Mouse (Mus musculus): ENCODE measurements around the gene Gsap. TPM values are rescaled to one million over a fixed set of nuclear protein-coding genes. Genes with fewer than 3 reads are reported as not detected.

The Gsap gene
- polyA plus RNA-seq, 1 experiment from 2014 or later, result 14.6 TPM

DNA sequence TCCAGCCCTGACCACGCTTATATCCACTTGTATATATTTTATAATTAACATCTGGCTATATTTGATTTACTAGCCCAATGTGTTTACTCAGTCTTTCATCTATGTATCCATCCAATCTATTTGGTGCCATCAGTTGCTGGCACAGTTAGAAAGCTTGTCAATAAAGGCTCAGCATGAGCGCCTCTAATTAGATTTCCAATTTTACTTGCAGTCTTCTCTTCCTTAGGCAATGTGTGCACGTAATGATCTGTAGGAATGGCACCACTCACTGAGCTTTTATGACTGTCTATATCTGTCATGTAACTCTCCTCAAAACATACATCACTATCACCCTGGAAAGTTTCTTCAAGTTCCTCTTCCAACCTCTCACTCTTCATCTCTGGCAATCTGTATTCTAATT is 29.3 kb upstream of the Gsap start:
- no peak overlapping the region for H3K4me3 ChIP-seq (ENCODE audit: low read length)
- H3K27ac ChIP-seq (ENCODE audit: low read depth, low read length), result no peak overlapping the region
- H3K4me2 ChIP-seq (ENCODE audit: low read length), result no peak overlapping the region
- WGBS, result 80% methylated on average over 3 of the region's 3 CpGs
- H3K36me3 ChIP-seq (ENCODE audit: control insufficient read depth, insufficient read depth, low read length), result no peaks in the 10 kb centered on the region
- no peaks in the 10 kb centered on the region for H3K4me1 ChIP-seq (ENCODE audit: control insufficient read depth, insufficient read depth, low read depth, low read length)
- no peaks in the 10 kb centered on the region for H3K27me3 ChIP-seq (replicated peaks; ENCODE audit: control insufficient read depth, insufficient read depth, low read length)
- H3K9ac ChIP-seq (ENCODE audit: low read depth, low read length), result no peak overlapping the region
- H3K9me3 ChIP-seq (ENCODE audit: control insufficient read depth, low read length), result peaks cover 7% of the 10 kb centered on the region
- ATAC-seq, result no peak

DNA sequence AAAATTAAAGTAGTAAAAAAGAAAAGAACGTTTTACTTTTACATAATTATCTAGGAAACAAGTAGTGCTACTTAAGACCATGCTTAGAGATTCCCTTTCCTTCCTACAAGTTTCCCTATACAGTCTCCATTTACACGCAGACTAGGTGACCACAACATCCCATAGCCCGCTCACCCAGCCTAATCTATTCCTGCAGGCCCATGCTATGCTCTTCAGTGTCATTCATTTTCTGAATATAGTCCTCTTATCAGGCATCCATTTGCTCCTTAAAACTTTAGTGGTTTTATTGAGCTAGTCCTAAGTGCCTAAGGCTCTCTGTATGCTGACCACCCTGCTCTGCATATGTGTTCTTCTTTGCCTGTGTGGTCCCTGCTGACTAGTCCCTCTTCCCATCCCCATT is 26.5 kb upstream of the Gsap start:
- Histone ChIP-seq H3K4me2 (ENCODE audit: low read length) (no peak overlapping the region), H3K9ac (ENCODE audit: low read depth, low read length) (no peak overlapping the region), H3K4me3 (ENCODE audit: low read length) (no peak overlapping the region), H3K9me3 (ENCODE audit: control insufficient read depth, low read length) (peaks cover 7% of the 10 kb centered on the region), H3K4me1 (ENCODE audit: control insufficient read depth, insufficient read depth, low read depth, low read length) (no peaks in the 10 kb centered on the region), H3K27me3 (replicated peaks; ENCODE audit: control insufficient read depth, insufficient read depth, low read length) (no peaks in the 10 kb centered on the region), H3K27ac (ENCODE audit: low read depth, low read length) (no peak overlapping the region), H3K36me3 (ENCODE audit: control insufficient read depth, insufficient read depth, low read length) (no peaks in the 10 kb centered on the region)
- 85% methylated on average over 3 of the region's 3 CpGs for WGBS
- ATAC-seq, result no peak

- 91% methylated on average over 1 of the region's 1 CpGs for WGBS
- H3K4me2 ChIP-seq (ENCODE audit: low read length), result no peak overlapping the region
- H3K4me3 ChIP-seq (ENCODE audit: low read length), result no peak overlapping the region
- H3K36me3 ChIP-seq (ENCODE audit: control insufficient read depth, insufficient read depth, low read length), result no peaks in the 10 kb centered on the region
- H3K9ac ChIP-seq (ENCODE audit: low read depth, low read length), result no peak overlapping the region
- H3K27me3 ChIP-seq (replicated peaks; ENCODE audit: control insufficient read depth, insufficient read depth, low read length), result no peaks in the 10 kb centered on the region
- ATAC-seq, result no peak
- no peaks in the 10 kb centered on the region for H3K4me1 ChIP-seq (ENCODE audit: control insufficient read depth, insufficient read depth, low read depth, low read length)
- peaks cover 7% of the 10 kb centered on the region for H3K9me3 ChIP-seq (ENCODE audit: control insufficient read depth, low read length)
- no peak overlapping the region for H3K27ac ChIP-seq (ENCODE audit: low read depth, low read length)
Measured at GRCm38 (mm10) chr5:21160781-21161180, 25.3 kb upstream of the Gsap start.

DNA sequence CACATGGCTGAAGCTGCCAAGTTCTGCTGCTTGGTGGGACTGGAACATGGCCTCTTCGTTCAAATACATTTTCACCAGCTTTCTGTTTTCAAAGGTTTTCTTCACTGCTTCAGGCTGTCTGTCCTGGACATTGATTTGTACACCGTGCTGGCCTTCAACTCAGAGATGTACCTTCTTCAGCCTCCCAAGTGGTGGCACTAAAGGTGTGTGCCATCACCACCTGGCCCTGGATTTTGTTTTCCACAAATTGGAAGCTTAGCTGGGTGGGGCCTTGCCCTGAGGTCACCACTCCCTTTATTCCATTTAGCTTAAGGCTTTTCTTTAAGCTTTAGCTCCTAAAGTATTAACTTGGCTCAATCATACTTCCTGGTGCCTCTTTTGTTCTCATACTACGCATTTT is 22.6 kb upstream of the Gsap start:
- Histone ChIP-seq H3K27ac (ENCODE audit: low read depth, low read length) (no peak overlapping the region), H3K4me1 (ENCODE audit: control insufficient read depth, insufficient read depth, low read depth, low read length) (no peaks in the 10 kb centered on the region), H3K27me3 (replicated peaks; ENCODE audit: control insufficient read depth, insufficient read depth, low read length) (no peaks in the 10 kb centered on the region), H3K4me2 (ENCODE audit: low read length) (no peak overlapping the region), H3K4me3 (ENCODE audit: low read length) (no peak overlapping the region), H3K36me3 (ENCODE audit: control insufficient read depth, insufficient read depth, low read length) (no peaks in the 10 kb centered on the region), H3K9me3 (ENCODE audit: control insufficient read depth, low read length) (no peaks in the 10 kb centered on the region), H3K9ac (ENCODE audit: low read depth, low read length) (no peak overlapping the region)
- 92% methylated on average over 3 of the region's 3 CpGs for WGBS
- no peak for ATAC-seq

- Histone ChIP-seq H3K4me3 (ENCODE audit: low read length) (no peak overlapping the region), H3K9ac (ENCODE audit: low read depth, low read length) (no peak overlapping the region), H3K4me1 (ENCODE audit: control insufficient read depth, insufficient read depth, low read depth, low read length) (peaks cover 33% of the 10 kb centered on the region), H3K36me3 (ENCODE audit: control insufficient read depth, insufficient read depth, low read length) (no peaks in the 10 kb centered on the region), H3K27me3 (replicated peaks; ENCODE audit: control insufficient read depth, insufficient read depth, low read length) (no peaks in the 10 kb centered on the region), H3K9me3 (ENCODE audit: control insufficient read depth, low read length) (no peaks in the 10 kb centered on the region), H3K4me2 (ENCODE audit: low read length) (no peak overlapping the region), H3K27ac (ENCODE audit: low read depth, low read length) (peak overlapping the region; percentile 75)
- peak; percentile 81 for ATAC-seq
- WGBS, result 28% methylated on average over 8 of the region's 8 CpGs
Measured at GRCm38 (mm10) chr5:21168689-21169345, 17.2 kb upstream of the Gsap start.

GRCm38 (mm10) chr5:21169346-21169745 is 16.7 kb upstream of the Gsap start:
- Histone ChIP-seq H3K4me2 (ENCODE audit: low read length) (no peak overlapping the region), H3K27me3 (replicated peaks; ENCODE audit: control insufficient read depth, insufficient read depth, low read length) (no peaks in the 10 kb centered on the region), H3K36me3 (ENCODE audit: control insufficient read depth, insufficient read depth, low read length) (no peaks in the 10 kb centered on the region), H3K4me3 (ENCODE audit: low read length) (no peak overlapping the region), H3K9ac (ENCODE audit: low read depth, low read length) (no peak overlapping the region), H3K4me1 (ENCODE audit: control insufficient read depth, insufficient read depth, low read depth, low read length) (peaks cover 33% of the 10 kb centered on the region), H3K27ac (ENCODE audit: low read depth, low read length) (peak overlapping the region; percentile 75), H3K9me3 (ENCODE audit: control insufficient read depth, low read length) (no peaks in the 10 kb centered on the region)
- no peak for ATAC-seq
- 29% methylated on average over 3 of the region's 3 CpGs for WGBS

DNA sequence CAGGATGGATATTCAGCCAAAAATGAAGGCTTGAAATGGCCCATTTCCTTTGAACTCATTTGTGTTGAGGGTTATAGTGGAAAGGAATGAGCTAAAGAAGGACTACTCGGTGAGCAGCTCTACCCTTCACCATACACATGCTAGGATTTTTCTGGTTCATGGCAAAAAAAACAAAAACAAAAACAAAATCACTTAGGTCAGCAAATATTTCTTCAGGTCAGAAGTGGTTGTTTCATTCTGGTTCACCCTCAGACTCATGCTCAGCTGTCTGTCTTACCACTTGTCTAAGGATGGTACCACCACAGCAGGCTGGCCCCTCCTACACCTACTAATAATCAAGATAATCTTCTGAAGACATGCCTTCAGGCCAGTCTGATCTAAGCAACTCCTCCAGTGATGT is 16.2 kb upstream of the Gsap start:
- 96% methylated on average over 1 of the region's 1 CpGs for WGBS
- peaks cover 33% of the 10 kb centered on the region for H3K4me1 ChIP-seq (ENCODE audit: control insufficient read depth, insufficient read depth, low read depth, low read length)
- H3K27ac ChIP-seq (ENCODE audit: low read depth, low read length), result peak overlapping the region; percentile 75
- no peak for ATAC-seq
- H3K27me3 ChIP-seq (replicated peaks; ENCODE audit: control insufficient read depth, insufficient read depth, low read length), result no peaks in the 10 kb centered on the region
- H3K4me3 ChIP-seq (ENCODE audit: low read length), result no peak overlapping the region
- H3K4me2 ChIP-seq (ENCODE audit: low read length), result no peak overlapping the region
- H3K9ac ChIP-seq (ENCODE audit: low read depth, low read length), result no peak overlapping the region
- H3K36me3 ChIP-seq (ENCODE audit: control insufficient read depth, insufficient read depth, low read length), result no peaks in the 10 kb centered on the region
- no peaks in the 10 kb centered on the region for H3K9me3 ChIP-seq (ENCODE audit: control insufficient read depth, low read length)

GRCm38 (mm10) chr5:21170440-21170839 is 15.6 kb upstream of the Gsap start:
- Histone ChIP-seq H3K36me3 (ENCODE audit: control insufficient read depth, insufficient read depth, low read length) (no peaks in the 10 kb centered on the region), H3K9me3 (ENCODE audit: control insufficient read depth, low read length) (no peaks in the 10 kb centered on the region), H3K4me3 (ENCODE audit: low read length) (no peak overlapping the region), H3K4me1 (ENCODE audit: control insufficient read depth, insufficient read depth, low read depth, low read length) (peaks cover 36% of the 10 kb centered on the region), H3K27ac (ENCODE audit: low read depth, low read length) (no peak overlapping the region), H3K27me3 (replicated peaks; ENCODE audit: control insufficient read depth, insufficient read depth, low read length) (no peaks in the 10 kb centered on the region), H3K4me2 (ENCODE audit: low read length) (no peak overlapping the region), H3K9ac (ENCODE audit: low read depth, low read length) (no peak overlapping the region)
- no peak for ATAC-seq
- WGBS, result 22% methylated on average over 4 of the region's 4 CpGs

DNA sequence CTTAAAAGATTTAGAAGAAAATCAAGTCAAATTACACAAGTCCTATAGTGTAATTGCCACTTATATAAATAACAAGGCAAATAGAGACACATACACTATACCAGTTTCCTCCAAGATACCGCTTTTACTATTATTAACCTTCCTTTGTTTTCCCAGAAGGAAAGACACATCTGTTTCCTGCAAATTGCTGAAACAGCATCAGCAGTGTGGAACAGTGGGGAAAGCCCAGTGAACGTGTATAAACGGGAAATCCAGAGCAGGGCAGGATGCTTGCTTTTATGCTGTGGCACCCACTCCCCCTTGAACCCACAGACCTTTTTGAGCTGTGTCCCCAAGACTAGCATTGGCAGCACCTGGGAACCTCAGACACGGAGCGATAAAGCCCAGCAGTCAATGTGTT is 15.2 kb upstream of the Gsap start:
- H3K27ac ChIP-seq (ENCODE audit: low read depth, low read length), result peak overlapping the region; percentile 66
- ATAC-seq, result peak; percentile 9; the same call in 1 of the 2 replicates
- 37% methylated on average over 5 of the region's 5 CpGs for WGBS

More for the DNA sequence above, 15.2 kb upstream of the Gsap start:
- no peak overlapping the region for H3K4me3 ChIP-seq (ENCODE audit: low read length)
- H3K9me3 ChIP-seq (ENCODE audit: control insufficient read depth, low read length), result no peaks in the 10 kb centered on the region
- H3K27me3 ChIP-seq (replicated peaks; ENCODE audit: control insufficient read depth, insufficient read depth, low read length), result no peaks in the 10 kb centered on the region
- H3K4me2 ChIP-seq (ENCODE audit: low read length), result no peak overlapping the region; the same call in 1 of the 2 replicates
- H3K9ac ChIP-seq (ENCODE audit: low read depth, low read length), result peak overlapping the region; percentile 11; the same call in 1 of the 2 replicates
- peaks cover 38% of the 10 kb centered on the region for H3K4me1 ChIP-seq (ENCODE audit: control insufficient read depth, insufficient read depth, low read depth, low read length)
- H3K36me3 ChIP-seq (ENCODE audit: control insufficient read depth, insufficient read depth, low read length), result no peaks in the 10 kb centered on the region
